Mouse (Mus musculus) lung, embryonic 16.5 days (tissue): ENCODE data around the gene Rps19. TPM values are rescaled to one million over a fixed set of nuclear protein-coding genes. Genes with fewer than 3 reads are reported as not detected.
A peak's percentile ranks its signal among the peaks of the same experiment; 100 is the strongest.

Experiments
- ATAC-seq: fragments of 200-750 bp; cut with Nextera tagmentation; 2 replicates; pipeline ENCODE4 v1.8.0; 2017; ENCODE audit warnings: low read depth, mild to moderate bottlenecking, moderate library complexity
- H3K27ac ChIP-seq: fragments of 300-500 bp; sonication (generic); 2 replicates; pipeline ENCODE4 v1.5.1; 2014; ENCODE audit warnings: mild to moderate bottlenecking, control low read depth, low read length
- H3K27me3 ChIP-seq: fragments of 300-500 bp; sonication (generic); 2 replicates; pipeline ENCODE4 v1.6.1; 2014; ENCODE audit warnings: low read depth, low read length, mixed read lengths; ENCODE audit not compliant: control insufficient read depth, insufficient read depth
- H3K36me3 ChIP-seq: fragments of 300-500 bp; sonication (generic); 2 replicates; pipeline ENCODE4 v1.6.1; 2014; ENCODE audit warnings: low read length; ENCODE audit not compliant: control insufficient read depth, insufficient read depth
- H3K4me1 ChIP-seq: fragments of 300-500 bp; sonication (generic); replicated peaks from 2 replicates; pipeline ENCODE4 v1.6.1; 2014; ENCODE audit warnings: low read length, mixed read lengths; ENCODE audit not compliant: control insufficient read depth, insufficient read depth
- H3K4me2 ChIP-seq: fragments of 300-500 bp; sonication (generic); 2 replicates; pipeline ENCODE4 v1.6.1; 2014; ENCODE audit warnings: low read depth, low read length, control low read depth
- H3K4me3 ChIP-seq: fragments of 300-500 bp; sonication (generic); 2 replicates; pipeline ENCODE4 v1.5.1; 2014; ENCODE audit warnings: mild to moderate bottlenecking, low read length, control low read depth
- H3K9ac ChIP-seq: fragments of 300-500 bp; sonication (generic); 2 replicates; pipeline ENCODE4 v1.6.1; 2014; ENCODE audit warnings: low read length, control low read depth
- H3K9me3 ChIP-seq: fragments of 300-500 bp; sonication (generic); 2 replicates; pipeline ENCODE4 v1.6.1; 2016; ENCODE audit warnings: low read length; ENCODE audit not compliant: control insufficient read depth
- WGBS: fragments of 180-500 bp; shearing (Covaris S2); extraction: QIAGEN DNeasy Blood & Tissue Kit; methylation state at CpG from one replicate; pipeline ENCODE4 v1.1.7; 2014; 5-methylcytosine and 5-hydroxymethylcytosine counted together
- polyA plus RNA-seq: library from polyadenylated mRNA; unstranded; fragments of >200 nt; fragmentation: Nextera tagmentation; extraction: Ambion mirVana; gene quantifications from 2 replicates; pipeline ENCODE4 v1.2.1, GENCODE M21; 2015

Rps19 gene
- polyA plus RNA-seq, 1 experiment from 2014 or later: 2,580 TPM

DNA sequence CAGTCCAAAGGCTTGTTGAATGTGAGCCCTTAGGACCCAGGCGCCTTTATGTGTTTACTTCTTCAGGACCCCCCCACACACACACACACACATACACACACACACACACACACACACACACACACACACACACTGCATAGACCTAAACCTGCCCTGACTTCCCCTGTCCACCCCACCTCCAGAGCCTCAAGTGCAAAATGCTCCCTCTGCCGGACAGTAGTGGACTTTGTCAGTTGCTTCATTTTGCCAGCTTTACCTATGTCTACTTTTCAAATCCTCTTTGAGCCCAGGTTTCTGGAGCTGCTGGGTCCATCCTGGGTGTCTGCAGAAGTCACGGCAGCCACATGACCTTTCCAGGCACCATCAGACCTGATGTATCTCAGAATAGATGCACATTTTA, 20.8 kb downstream of the Rps19 start:
- no peaks in the 10 kb centered on the region for H3K27me3 ChIP-seq
- ATAC-seq: no peak
- peaks cover 6% of the 10 kb centered on the region for H3K36me3 ChIP-seq
- H3K4me1 ChIP-seq: peaks cover 36% of the 10 kb centered on the region
- no peaks in the 10 kb centered on the region for H3K9me3 ChIP-seq
- peak overlapping the region; percentile 86 for H3K4me3 ChIP-seq
- peak overlapping the region; percentile 78 for H3K9ac ChIP-seq
- 9% methylated on average over 3 of the region's 3 CpGs for WGBS
- peak overlapping the region; percentile 51 for H3K27ac ChIP-seq
- peak overlapping the region; percentile 70 for H3K4me2 ChIP-seq

DNA sequence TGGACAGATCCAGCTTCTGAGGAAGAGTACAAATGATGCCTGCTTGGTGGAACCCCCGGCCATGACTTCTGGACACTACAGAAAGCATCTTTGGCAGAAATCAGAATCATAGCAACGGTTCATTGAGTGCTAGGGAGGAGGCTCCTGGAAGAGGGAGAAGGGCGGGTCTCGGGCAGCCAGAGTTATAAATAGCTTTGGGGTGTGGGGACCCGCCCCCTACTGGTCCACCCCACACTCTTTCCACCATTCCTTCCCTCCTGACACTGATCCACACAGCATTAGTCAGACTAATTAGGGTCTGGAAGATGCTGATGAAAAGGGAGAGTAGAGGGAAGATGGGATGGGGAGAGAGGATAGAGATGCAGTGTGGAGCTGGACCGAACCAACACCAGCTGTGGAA, 22.4 kb downstream of the Rps19 start:
- peaks cover 7% of the 10 kb centered on the region for H3K36me3 ChIP-seq
- no peaks in the 10 kb centered on the region for H3K9me3 ChIP-seq
- ATAC-seq: no peak
- H3K27ac ChIP-seq: peak overlapping the region; percentile 50; the same call in 1 of the 2 replicates
- H3K4me2 ChIP-seq: peak overlapping the region; percentile 37
- H3K27me3 ChIP-seq: no peaks in the 10 kb centered on the region
- peaks cover 36% of the 10 kb centered on the region for H3K4me1 ChIP-seq
- 18% methylated on average over 6 of the region's 6 CpGs for WGBS
- H3K4me3 ChIP-seq: no peak overlapping the region
- peak overlapping the region; percentile 48; the same call in 1 of the 2 replicates for H3K9ac ChIP-seq

DNA sequence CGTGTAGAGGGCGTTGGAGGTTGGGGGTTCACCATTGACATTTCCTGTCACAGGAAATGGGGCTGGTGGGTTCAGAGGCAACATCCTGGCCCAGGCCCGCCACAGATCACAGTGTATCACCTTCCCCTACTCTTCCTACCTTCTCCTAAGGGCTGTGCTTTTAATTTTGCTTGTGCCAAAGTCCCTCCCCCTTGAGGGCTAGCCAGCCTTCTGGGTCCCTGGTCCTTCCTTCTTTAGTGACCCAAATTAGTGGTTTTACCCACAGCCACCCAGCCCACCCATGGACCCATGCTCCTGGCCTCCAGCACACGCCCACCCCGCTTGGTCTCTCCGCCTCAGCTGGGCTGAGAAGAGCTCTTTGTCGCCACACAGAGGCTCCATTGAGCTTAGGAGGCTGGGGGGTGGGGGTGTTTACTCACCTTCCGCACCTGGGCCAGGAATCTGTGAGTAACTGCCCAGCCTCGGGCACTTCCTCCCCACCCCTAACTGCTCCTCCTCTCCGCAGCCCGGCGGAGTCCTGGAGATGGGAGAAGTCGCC, 23.1 kb downstream of the Rps19 start:
- Histone ChIP-seq H3K36me3 (peaks cover 7% of the 10 kb centered on the region), H3K4me1 (peaks cover 31% of the 10 kb centered on the region), H3K4me3 (peak overlapping the region; percentile 20), H3K27me3 (no peaks in the 10 kb centered on the region), H3K27ac (peak overlapping the region; percentile 50), H3K9me3 (no peaks in the 10 kb centered on the region), H3K4me2 (peak overlapping the region; percentile 37), H3K9ac (peak overlapping the region; percentile 48)
- ATAC-seq: peak; percentile 24; the same call in 1 of the 2 replicates
- 14% methylated on average over 13 of the region's 13 CpGs for WGBS

DNA sequence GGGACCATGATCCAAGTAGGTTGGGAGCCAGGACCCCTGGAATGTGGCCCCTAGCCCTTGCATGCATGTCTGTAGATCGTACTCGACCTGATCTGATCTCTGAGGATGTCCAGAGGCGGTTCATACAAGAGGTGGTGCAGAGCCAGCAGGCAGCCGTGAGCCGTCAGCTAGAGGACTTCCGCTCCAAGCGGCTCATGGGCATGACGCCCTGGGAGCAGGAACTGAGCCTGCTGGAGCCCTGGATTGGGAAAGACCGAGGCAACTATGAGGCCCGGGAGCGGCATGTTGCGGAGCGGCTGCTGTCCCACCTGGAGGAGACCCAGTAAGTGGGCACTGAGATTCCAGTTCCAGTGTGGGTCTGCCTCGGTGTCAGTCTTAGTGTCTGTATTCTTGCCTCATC, 28.3 kb downstream of the Rps19 start:
- peaks cover 18% of the 10 kb centered on the region for H3K36me3 ChIP-seq
- H3K9ac ChIP-seq: no peak overlapping the region
- H3K9me3 ChIP-seq: no peaks in the 10 kb centered on the region
- H3K4me3 ChIP-seq: no peak overlapping the region
- no peaks in the 10 kb centered on the region for H3K4me1 ChIP-seq
- WGBS: 90% methylated on average over 14 of the region's 14 CpGs
- ATAC-seq: no peak
- no peak overlapping the region for H3K27ac ChIP-seq
- no peak overlapping the region for H3K4me2 ChIP-seq
- H3K27me3 ChIP-seq: no peaks in the 10 kb centered on the region

DNA sequence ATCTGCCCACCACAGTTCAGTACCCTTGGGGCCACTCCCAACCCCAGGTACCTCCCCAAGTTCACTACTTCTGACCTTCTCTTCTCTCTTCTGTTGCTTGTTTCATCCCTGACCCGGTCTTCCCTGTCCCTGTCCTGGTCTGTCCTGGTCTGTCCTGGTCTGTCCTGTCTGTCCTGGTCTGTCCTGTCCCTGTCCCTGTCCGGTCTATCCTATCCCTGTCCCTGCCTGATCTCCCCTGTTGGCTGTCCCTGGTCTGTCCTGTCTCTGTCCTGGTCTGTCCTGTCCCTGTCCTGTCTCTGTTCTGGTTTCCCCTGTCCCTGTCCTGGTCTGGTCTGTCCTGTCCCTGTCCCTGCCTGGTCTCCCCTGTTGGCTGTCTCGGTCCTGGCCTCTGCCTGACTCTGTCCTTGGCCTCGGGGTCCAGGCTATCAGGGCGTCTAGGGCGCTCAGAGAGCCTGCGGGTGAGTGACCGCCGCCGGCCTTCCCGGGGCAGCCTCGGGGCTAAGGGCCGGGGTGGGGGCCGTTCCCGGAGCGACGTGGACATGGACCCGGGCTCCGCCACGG, 34.7 kb downstream of the Rps19 start:
- Histone ChIP-seq H3K27ac (no peak overlapping the region), H3K9me3 (no peaks in the 10 kb centered on the region), H3K27me3 (no peaks in the 10 kb centered on the region), H3K4me2 (no peak overlapping the region), H3K4me3 (no peak overlapping the region), H3K36me3 (peaks cover 58% of the 10 kb centered on the region), H3K4me1 (no peaks in the 10 kb centered on the region), H3K9ac (no peak overlapping the region)
- ATAC-seq: no peak
- 92% methylated on average over 20 of the region's 20 CpGs for WGBS

DNA sequence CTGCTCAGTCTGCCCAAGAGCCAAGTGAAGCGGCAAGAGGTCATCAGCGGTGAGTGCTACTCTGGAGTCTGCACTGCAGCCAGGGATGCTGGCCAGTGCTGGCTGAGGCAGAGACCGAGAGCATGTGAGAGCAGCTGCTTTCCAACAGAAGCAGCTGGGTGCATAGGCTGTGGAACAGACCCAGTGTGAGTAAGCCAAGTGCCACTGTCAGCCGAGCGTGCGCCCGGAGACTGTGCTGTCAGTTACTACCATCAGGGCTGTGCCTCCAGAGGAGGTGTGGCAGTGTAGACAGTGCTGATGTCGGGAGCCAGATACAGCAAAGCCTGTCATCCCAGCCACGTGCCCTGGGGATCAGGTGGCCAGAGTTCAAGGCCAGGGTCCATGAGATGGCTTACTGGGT, 35.6 kb downstream of the Rps19 start:
- Histone ChIP-seq H3K9me3 (no peaks in the 10 kb centered on the region), H3K4me2 (no peak overlapping the region), H3K9ac (no peak overlapping the region), H3K4me1 (no peaks in the 10 kb centered on the region), H3K27me3 (no peaks in the 10 kb centered on the region), H3K4me3 (no peak overlapping the region), H3K36me3 (peaks cover 67% of the 10 kb centered on the region), H3K27ac (no peak overlapping the region)
- 87% methylated on average over 9 of the region's 9 CpGs for WGBS
- ATAC-seq: no peak

DNA sequence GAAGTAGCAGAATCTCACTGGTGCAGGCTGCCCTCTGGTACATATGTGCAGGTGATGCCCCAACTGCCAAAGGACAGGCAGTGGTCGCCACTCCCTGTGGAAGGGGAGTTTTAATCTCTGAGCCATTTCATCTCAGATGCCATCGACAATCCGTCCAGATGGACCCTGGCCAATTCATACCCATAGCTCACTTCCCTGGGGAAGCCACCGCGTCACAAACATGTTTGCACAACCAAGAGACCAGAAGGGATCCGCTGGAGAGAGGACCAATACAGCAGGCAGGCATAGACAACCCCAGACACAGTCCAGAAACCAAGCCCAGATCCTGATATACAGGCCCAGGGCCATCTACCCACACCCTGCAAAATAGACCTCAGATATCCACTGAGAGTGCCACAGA, 46.3 kb downstream of the Rps19 start:
- ATAC-seq: no peak
- H3K9me3 ChIP-seq: no peaks in the 10 kb centered on the region
- no peak overlapping the region for H3K9ac ChIP-seq
- no peaks in the 10 kb centered on the region for H3K4me1 ChIP-seq
- WGBS: 32% methylated on average over 6 of the region's 6 CpGs
- H3K27ac ChIP-seq: no peak overlapping the region
- no peak overlapping the region for H3K4me3 ChIP-seq
- peaks cover 58% of the 10 kb centered on the region for H3K27me3 ChIP-seq
- H3K4me2 ChIP-seq: no peak overlapping the region
- peaks cover 17% of the 10 kb centered on the region for H3K36me3 ChIP-seq

DNA sequence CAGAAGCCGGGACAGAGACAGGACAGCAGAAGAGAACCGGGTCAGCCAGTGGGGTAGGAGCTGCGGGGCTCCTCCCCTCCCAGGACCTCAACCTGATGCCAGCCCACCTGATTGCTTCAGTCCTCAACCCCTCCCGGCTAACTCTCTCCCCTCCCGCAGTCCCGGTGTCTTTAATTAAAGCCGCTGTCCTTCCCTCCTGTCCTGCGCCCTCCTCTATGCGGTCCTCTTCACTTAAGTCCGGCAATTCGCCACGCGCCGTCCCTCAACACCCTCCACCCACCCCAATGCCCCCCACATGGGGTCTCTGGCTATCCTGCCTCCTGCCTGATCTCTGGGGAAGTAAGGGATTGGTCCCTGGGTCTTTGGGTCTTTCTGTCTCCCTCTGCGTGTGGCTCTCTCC, 47.5 kb downstream of the Rps19 start:
- Histone ChIP-seq H3K36me3 (peaks cover 9% of the 10 kb centered on the region; the same call in 1 of the 2 replicates), H3K9ac (no peak overlapping the region), H3K9me3 (no peaks in the 10 kb centered on the region), H3K27me3 (peaks cover 69% of the 10 kb centered on the region), H3K4me1 (no peaks in the 10 kb centered on the region), H3K4me3 (no peak overlapping the region), H3K4me2 (no peak overlapping the region), H3K27ac (no peak overlapping the region)
- no peak for ATAC-seq
- 0% methylated on average over 15 of the region's 15 CpGs for WGBS
